Mouse (Mus musculus) thymus, adult 2 months (tissue): ENCODE measurements around the gene Hdac9. TPM values are rescaled to one million over a fixed set of nuclear protein-coding genes. Genes with fewer than 3 reads are reported as not detected.

Source experiments
- DNase-seq: peaks from one replicate; pipeline ENCODE4 v3.0.0; 2021
- H3K27ac ChIP-seq: fragments of 200-500 bp; 2 replicates; pipeline ENCODE4 v1.5.1; 2012; ENCODE audit warnings: low read length, control low read depth; ENCODE audit not compliant: control insufficient read depth, insufficient read depth
- H3K27me3 ChIP-seq: fragments of 200-500 bp; 2 replicates; pipeline ENCODE4 v1.6.1; 2012; ENCODE audit warnings: mild to moderate bottlenecking, low read length, moderate library complexity, mixed read lengths; ENCODE audit not compliant: control insufficient read depth, insufficient read depth
- H3K36me3 ChIP-seq: fragments of 200-500 bp; 2 replicates; pipeline ENCODE4 v1.6.1; 2012; ENCODE audit warnings: mild to moderate bottlenecking, low read length, moderate library complexity; ENCODE audit not compliant: control insufficient read depth, insufficient read depth
- H3K4me1 ChIP-seq: fragments of 200-500 bp; replicated peaks from 2 replicates; pipeline ENCODE4 v1.6.1; 2012; ENCODE audit warnings: low read length; ENCODE audit not compliant: control insufficient read depth, insufficient read depth
- H3K4me3 ChIP-seq: fragments of 200-500 bp; 2 replicates; pipeline ENCODE4 v1.5.1; 2012; ENCODE audit warnings: mild to moderate bottlenecking, low read length, control low read depth, moderate library complexity; ENCODE audit not compliant: control insufficient read depth, insufficient read depth
- CTCF ChIP-seq: fragments of 200-500 bp; IDR thresholded peaks from 2 replicates; pipeline ENCODE4 v1.5.1; 2012; ENCODE audit warnings: mild to moderate bottlenecking, control low read depth, low read length, moderate library complexity, borderline replicate concordance; ENCODE audit not compliant: control insufficient read depth, poor library complexity, insufficient read depth; ENCODE audit errors: extremely low read depth
- POLR2A ChIP-seq: fragments of 200-500 bp; IDR thresholded peaks from 2 replicates; pipeline ENCODE4 v1.6.1; 2012; ENCODE audit warnings: mild to moderate bottlenecking, low read length, control low read depth, moderate library complexity; ENCODE audit not compliant: control insufficient read depth, poor library complexity, insufficient read depth; ENCODE audit errors: extremely low read depth
- WGBS: fragments of 180-500 bp; shearing (Covaris S2); methylation state at CpG from one replicate; pipeline ENCODE4 v1.1.7; 2018; 5-methylcytosine and 5-hydroxymethylcytosine counted together
- polyA plus RNA-seq: library from polyadenylated mRNA; depleted of rRNA; stranded (reverse); fragments of >200 nt; gene quantifications from 2 replicates; pipeline ENCODE4 v1.2.3, GENCODE M21; 2012

Gene Hdac9
- polyA plus RNA-seq, 1 experiment: 1.9 TPM

DNA sequence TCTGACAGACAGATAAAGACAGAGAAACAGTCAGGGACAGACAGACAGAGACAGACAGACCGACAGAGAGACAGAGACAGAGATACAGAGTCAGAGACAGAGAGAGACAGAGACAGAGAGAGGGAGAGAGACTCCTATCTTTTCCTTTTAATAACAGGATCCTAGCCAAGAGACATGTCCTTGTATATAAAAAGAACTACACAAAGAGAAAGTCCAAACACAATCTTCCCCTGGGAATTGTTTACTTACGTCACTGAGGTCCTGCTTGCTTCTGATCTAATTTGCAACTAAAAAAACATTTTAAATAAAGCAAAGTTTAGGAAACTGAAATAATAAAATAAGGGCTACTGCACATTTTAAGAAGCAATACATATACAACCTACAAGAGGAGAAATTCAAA, 119.5 kb downstream of the Hdac9 start:
- no peak overlapping the region for H3K27ac ChIP-seq
- no peak for DNase-seq
- 92% methylated on average over 2 of the region's 2 CpGs for WGBS
- H3K27me3 ChIP-seq: no peaks in the 10 kb centered on the region
- H3K4me1 ChIP-seq: no peaks in the 10 kb centered on the region
- H3K36me3 ChIP-seq: no peaks in the 10 kb centered on the region
- H3K4me3 ChIP-seq: no peak overlapping the region
- TF ChIP-seq CTCF: no peak
- no peak for TF ChIP-seq POLR2A

DNA sequence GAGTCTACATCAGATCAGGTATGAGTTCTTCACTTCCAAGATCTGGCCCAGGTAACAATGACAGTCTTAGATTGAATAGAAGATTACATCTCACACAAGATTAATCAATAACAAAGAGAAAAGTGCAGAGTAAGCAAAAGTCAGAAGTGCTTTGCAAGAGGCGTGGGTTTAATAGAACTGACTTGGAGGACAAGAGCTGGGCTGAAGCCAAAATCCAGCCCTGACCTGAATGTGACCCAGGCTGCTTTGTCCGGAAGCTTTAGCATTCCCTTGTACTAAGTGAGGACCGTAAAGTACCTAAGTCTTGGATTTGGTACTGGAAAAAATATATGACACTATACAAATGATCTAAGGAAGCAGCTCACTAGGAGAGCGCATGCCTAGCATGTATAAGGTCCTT, 121.4 kb downstream of the Hdac9 start:
- Histone ChIP-seq H3K4me1 (no peaks in the 10 kb centered on the region), H3K4me3 (no peak overlapping the region), H3K27me3 (no peaks in the 10 kb centered on the region), H3K27ac (no peak overlapping the region), H3K36me3 (no peaks in the 10 kb centered on the region)
- 90% methylated on average over 4 of the region's 4 CpGs for WGBS
- no peak for DNase-seq
- no peak for TF ChIP-seq POLR2A
- TF ChIP-seq CTCF: no peak

DNA sequence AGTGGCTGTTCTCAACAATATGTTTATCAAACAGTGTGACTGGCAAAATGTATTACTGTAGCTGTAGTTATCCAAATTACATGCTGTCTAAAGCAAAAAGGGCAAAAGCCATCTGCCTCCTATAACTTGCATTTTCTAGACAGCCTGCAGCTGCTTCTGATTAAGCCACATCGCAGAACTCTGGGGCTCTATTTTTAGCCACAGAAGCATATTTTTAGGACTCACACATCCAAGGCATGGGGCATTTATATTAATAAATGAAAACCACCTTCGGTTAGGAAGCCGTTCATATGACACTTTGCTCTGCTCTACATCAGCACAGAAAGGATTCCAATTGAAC, 124.8 kb downstream of the Hdac9 start:
- Histone ChIP-seq H3K4me3 (no peak overlapping the region), H3K4me1 (no peaks in the 10 kb centered on the region), H3K36me3 (no peaks in the 10 kb centered on the region), H3K27me3 (no peaks in the 10 kb centered on the region), H3K27ac (no peak overlapping the region)
- TF ChIP-seq POLR2A: no peak
- TF ChIP-seq CTCF: no peak
- DNase-seq: no peak
- WGBS: 30% methylated on average over 3 of the region's 3 CpGs

DNA sequence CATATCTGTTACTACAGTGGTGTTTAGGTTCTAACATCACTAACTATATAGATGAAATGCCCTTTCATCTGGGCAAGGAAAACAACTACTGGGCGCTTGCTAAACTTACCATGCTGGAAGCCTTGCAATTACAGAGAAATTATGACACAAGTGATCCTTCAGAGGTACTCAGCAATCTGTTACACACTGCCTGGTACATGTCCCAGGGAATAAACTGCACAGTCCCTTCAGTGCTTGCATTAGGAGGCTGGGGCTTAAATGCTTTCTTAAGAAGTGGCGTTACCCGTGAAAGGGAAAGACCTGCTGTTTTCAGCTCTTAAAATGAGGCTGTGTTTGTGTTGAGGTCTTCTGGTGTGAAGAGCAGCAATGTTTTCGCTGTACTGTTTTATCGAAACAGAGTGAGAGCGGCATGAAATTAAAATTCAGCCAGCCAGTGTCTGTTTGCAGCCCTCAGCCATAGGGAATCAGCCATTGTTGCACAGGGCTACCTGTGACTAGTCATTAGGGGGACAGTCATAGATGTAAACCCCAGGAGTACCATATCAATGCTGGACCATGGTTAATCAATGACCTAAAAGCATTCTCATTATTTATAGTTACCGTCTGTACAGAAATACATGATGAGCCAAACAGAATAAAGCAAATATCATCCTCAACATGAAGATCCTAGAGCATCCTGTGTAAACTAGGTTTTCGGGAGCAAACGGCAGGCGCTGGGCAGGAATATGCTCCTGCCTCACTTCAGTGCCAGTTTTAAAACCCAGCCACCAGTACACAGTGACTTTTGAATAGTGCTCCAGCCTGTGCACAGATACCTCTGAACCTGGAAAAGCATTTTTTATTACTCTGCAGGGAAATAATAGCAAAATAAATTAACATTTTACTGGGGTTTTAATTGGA, 125.4 kb downstream of the Hdac9 start:
- 99% methylated on average over 10 of the region's 10 CpGs for whole genome bisulfite sequencing
- DNase-seq: no peak
- Histone ChIP-seq H3K4me1 (no peaks in the 10 kb centered on the region), H3K27ac (no peak overlapping the region), H3K4me3 (no peak overlapping the region), H3K36me3 (no peaks in the 10 kb centered on the region), H3K27me3 (no peaks in the 10 kb centered on the region)
- TF ChIP-seq POLR2A: no peak
- no peak for TF ChIP-seq CTCF

DNA sequence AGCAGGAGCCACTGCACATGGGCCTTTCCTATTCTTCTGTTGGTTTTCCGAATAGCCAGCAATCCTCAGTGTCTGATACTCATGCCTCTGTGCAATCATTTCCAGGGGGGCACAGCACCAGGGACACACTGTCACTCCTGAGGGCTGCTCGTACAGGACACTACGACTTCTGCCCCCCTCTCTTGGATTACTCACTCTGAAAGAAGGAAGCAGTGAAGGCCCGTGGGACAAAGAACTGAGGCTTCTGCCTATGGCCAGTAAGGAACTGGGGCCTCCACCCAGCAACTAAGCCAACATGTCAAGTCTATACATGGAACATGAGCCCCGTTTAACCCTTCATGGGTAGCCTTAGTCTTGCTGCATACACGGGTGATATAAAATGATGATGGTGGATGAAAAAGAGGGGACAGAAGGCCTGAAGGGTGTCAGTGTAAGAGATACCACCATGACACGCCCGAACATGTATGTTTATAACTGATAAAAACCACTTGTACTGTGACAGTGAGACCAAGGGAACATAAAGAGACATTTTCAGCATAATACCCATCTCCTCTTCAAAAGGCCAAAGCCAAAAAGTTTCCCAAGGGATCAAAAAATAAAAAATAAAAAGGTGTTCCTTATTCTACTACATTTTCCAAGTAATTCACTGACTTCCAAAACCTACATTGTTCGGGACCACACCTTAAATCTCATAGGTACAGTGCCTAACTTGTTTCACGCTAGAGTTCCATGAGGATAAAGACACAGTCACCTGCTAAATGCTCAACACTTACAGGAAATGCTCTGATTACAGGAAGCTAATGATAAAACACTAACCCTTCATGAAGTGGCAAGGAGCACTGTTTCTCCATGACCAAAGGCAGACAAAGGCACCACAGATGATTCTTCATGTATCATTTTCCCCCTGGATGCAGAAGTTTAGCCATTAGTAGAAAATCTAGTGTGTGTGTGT, 127.6 kb downstream of the Hdac9 start:
- Histone ChIP-seq H3K4me1 (no peaks in the 10 kb centered on the region), H3K4me3 (no peak overlapping the region), H3K36me3 (no peaks in the 10 kb centered on the region), H3K27ac (no peak overlapping the region), H3K27me3 (no peaks in the 10 kb centered on the region)
- TF ChIP-seq POLR2A (no peak), CTCF (no peak)
- 92% methylated on average over 10 of the region's 10 CpGs for whole genome bisulfite sequencing
- DNase-seq: no peak

DNA sequence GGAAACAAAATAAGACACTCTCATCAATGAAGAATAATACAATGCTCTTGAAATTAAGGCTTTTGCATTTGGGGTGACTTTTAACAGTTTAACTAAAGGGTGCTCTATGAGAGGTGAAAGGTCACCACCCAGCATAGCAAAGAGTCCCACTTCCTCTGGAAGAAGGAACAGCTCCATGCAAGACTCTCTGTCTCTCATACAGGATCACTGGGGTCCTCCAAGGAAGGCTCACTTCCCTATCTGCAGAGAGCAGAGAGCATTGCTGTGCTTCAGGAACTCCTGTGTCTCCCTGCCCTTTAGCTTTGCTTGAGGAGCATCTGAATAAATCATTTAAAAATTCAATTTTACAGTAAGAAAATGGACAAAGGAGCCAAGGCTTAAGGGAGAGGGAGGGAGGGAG, 129.5 kb downstream of the Hdac9 start:
- Histone ChIP-seq H3K27ac (no peak overlapping the region), H3K4me1 (no peaks in the 10 kb centered on the region), H3K36me3 (no peaks in the 10 kb centered on the region), H3K4me3 (no peak overlapping the region), H3K27me3 (no peaks in the 10 kb centered on the region)
- TF ChIP-seq POLR2A (no peak), CTCF (no peak)
- no peak for DNase-seq
